12 mouse cellular contexts compared by ENCODE assay signal in the genomic region with DNA sequence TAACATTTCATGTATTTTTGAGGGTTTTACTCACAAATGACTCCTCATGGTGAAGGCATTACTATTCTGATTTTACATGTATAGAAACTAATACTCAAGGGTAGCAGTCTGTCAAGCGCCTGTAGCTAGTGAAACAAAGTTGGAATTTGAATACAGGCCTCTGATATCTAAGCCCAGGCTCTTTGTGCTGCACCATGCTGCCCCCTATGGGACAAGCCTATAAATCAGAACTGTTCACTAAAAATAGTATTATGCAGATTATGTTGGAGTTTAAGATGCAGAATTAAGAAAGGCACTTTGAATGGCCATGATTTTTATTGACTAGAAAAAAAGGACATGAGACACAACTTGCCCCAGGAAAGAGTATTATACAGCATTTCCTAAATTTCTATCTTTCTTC.
DNase-seq lines count a peak whose midpoint lies in the region; TF ChIP-seq lines count a peak whose summit lies in the region.
"Had no signal": no experiment of that assay in that cellular context is flagged by ENCODE, and none has a peak within 500 bp of the region (broad histone marks: within the 10 kb centered on the region; RNA-seq: fewer than 3 reads in every experiment).

No protein-coding gene starts in this region.

- H3K9me3 ChIP-seq in limb, embryonic 10.5 days (replicated peaks): no peaks in the 10 kb centered on the region
- H3K9me3 ChIP-seq: embryonic facial prominence, embryonic 13.5 days; limb, embryonic 13.5 days; neural tube, embryonic 13.5 days had no signal

- no peak overlapping the region for H3K4me3 ChIP-seq in gastrocnemius, adult 2 months
- H3K4me3 ChIP-seq in limb, embryonic 10.5 days: no peak overlapping the region
- H3K4me3 ChIP-seq: embryonic facial prominence, embryonic 13.5 days; limb, embryonic 13.5 days; neural tube, embryonic 13.5 days had no signal

- peaks cover 25% of the 10 kb centered on the region; the same call in 1 of the 2 replicates for H3K27me3 ChIP-seq in limb, embryonic 10.5 days (ENCODE audit: low read depth, poor library complexity, severe bottlenecking)
- H3K27me3 ChIP-seq: embryonic facial prominence, embryonic 13.5 days; neural tube, embryonic 13.5 days had no signal

- 91% methylated on average over 1 of the region's 1 CpGs for WGBS in limb, embryonic 10.5 days

- intact Hi-C loops in gastrocnemius, adult 2 months (cut with DNase I): loop anchor here (5.0 kb wide), 1 partner anchor 237 kb away; no protein-coding TSS in a partner anchor
- intact Hi-C loops in gastrocnemius, postnatal 14 days (cut with DNase I; ENCODE audit: low total_unique reads): no loop called here

- peaks cover 18% of the 10 kb centered on the region; the same call in 1 of the 2 replicates for H3K4me1 ChIP-seq in limb, embryonic 10.5 days
- H3K4me1 ChIP-seq: neural tube, embryonic 13.5 days had no signal

- H3K36me3 ChIP-seq in limb, embryonic 10.5 days: no peaks in the 10 kb centered on the region
- H3K36me3 ChIP-seq: embryonic facial prominence, embryonic 13.5 days; limb, embryonic 13.5 days; neural tube, embryonic 13.5 days had no signal

- peak; percentile 52 for TF ChIP-seq CTCF in gastrocnemius, adult 2 months (IDR thresholded peaks at IDR 0.05)

- no peak overlapping the region for H3K27ac ChIP-seq in gastrocnemius, adult 2 months
- H3K27ac ChIP-seq in limb, embryonic 10.5 days: no peak overlapping the region
- H3K27ac ChIP-seq: embryonic facial prominence, embryonic 13.5 days; limb, embryonic 13.5 days; neural tube, embryonic 13.5 days had no signal

- peak; percentile 23 for DNase-seq in gastrocnemius, adult 2 months
- DNase-seq in gastrocnemius, postnatal 14 days: no peak
- DNase-seq in layer of hippocampus, postnatal 10 days (ENCODE audit: low spot score in 2 of 2): peak; percentile 11 to 20
- DNase-seq in layer of hippocampus, adult 9-11 months: no peak
- peak; percentile 10 for DNase-seq in thymus, postnatal 4 days
- no peak for DNase-seq in thymus, postnatal 25 days
- DNase-seq in limb, embryonic 10.5 days (ENCODE audit: low spot score): no peak
- DNase-seq: cerebellum, adult 8-10 months; kidney, adult 18-20 months had no signal

Comparison
In these comparisons a context has a peak if more than half of its experiments do, and no peak if none do; other contexts are left out.
1. DNase-seq: peak in gastrocnemius, adult 2 months (single experiment), layer of hippocampus, postnatal 10 days (2 of 2) and thymus, postnatal 4 days (single experiment); none in gastrocnemius, postnatal 14 days (single experiment), layer of hippocampus, adult 9-11 months (single experiment), thymus, postnatal 25 days (single experiment) and limb, embryonic 10.5 days (single experiment).